8 mouse cellular contexts compared by ENCODE assay signal in the genomic region with DNA sequence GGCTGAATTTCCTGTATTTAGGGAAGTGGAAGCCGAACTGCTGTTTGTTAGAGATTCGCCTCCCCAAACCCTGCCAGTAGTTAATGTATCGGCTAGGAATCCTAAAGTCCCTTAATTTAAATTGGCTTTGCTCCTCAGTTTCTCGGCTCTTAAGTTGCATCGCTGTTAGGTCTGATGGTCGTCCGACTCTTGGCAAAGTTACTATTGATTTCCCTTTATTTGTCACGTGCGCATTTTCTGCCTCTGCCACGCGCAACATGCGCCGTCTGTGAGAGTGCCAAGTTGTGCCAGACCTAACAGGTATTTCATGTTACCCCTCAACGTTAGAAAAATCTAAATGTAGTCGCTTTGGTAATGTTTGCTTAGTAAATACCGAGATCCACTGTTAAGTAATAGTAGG. TPM values are rescaled to one million over a fixed set of nuclear protein-coding genes. Genes with fewer than 3 reads are reported as not detected.
DNase-seq lines count a peak whose midpoint lies in the region; ATAC-seq and TF ChIP-seq lines count a peak whose summit lies in the region.

No protein-coding gene starts in this region.

- TF ChIP-seq CTCF in CH12.LX (conservative IDR thresholded peaks at IDR 0.05 in 1 of 2, IDR thresholded peaks at IDR 0.05 in 1 of 2; ENCODE audit: low read depth in 2 of 2, low read length in 2 of 2), result no peak

- H3K27ac ChIP-seq in CH12.LX (ENCODE audit: insufficient read depth, low read depth), result no peak overlapping the region
- H3K27ac ChIP-seq in forebrain, embryonic 13.5 days, result no peak overlapping the region
- H3K27ac ChIP-seq in liver, embryonic 15.5 days (replicated peaks), result peak overlapping the region; percentile 52; the same call in 1 of the 2 replicates

- peaks cover 10% of the 10 kb centered on the region; the same call in 1 of the 2 replicates for H3K79me2 ChIP-seq in CH12.LX (replicated peaks; ENCODE audit: control insufficient read depth, extremely low read depth, insufficient read depth, poor library complexity, severe bottlenecking)

- peak overlapping the region; percentile 61 to 90 (median 74) for H3K4me3 ChIP-seq in CH12.LX (replicated peaks in 1 of 3; ENCODE audit: low read depth in 2 of 3, low read length in 2 of 3, poor library complexity in 1 of 3)
- peak overlapping the region; percentile 51 for H3K4me3 ChIP-seq in forebrain, embryonic 13.5 days
- peak overlapping the region; percentile 69 for H3K4me3 ChIP-seq in liver, embryonic 15.5 days (replicated peaks)

- ATAC-seq in forebrain, embryonic 13.5 days, result peak; percentile 42
- ATAC-seq in liver, embryonic 15.5 days (ENCODE audit: insufficient read depth), result no peak

- H3K9me3 ChIP-seq in CH12.LX (replicated peaks; ENCODE audit: low read length), result no peaks in the 10 kb centered on the region
- H3K9me3 ChIP-seq in forebrain, embryonic 13.5 days (replicated peaks), result no peaks in the 10 kb centered on the region
- no peaks in the 10 kb centered on the region for H3K9me3 ChIP-seq in liver, embryonic 15.5 days (replicated peaks)

- TF ChIP-seq POLR2A in CH12.LX (IDR thresholded peaks at IDR 0.05; ENCODE audit: low read depth, low read length), result no peak

- no peaks in the 10 kb centered on the region for H3K4me1 ChIP-seq in CH12.LX (ENCODE audit: control insufficient read depth in 1 of 2, insufficient read depth in 2 of 2)
- peaks cover 9% of the 10 kb centered on the region; the same call in 1 of the 2 replicates for H3K4me1 ChIP-seq in forebrain, embryonic 13.5 days
- H3K4me1 ChIP-seq in liver, embryonic 15.5 days (replicated peaks), result peaks cover 7% of the 10 kb centered on the region; the same call in 1 of the 2 replicates

- DNase-seq in embryo, embryonic 10 days (ENCODE audit: low spot score), result peak; percentile 6
- DNase-seq in embryo, embryonic 11 days, result no peak
- DNase-seq in CH12.LX (ENCODE audit: extremely low read depth), result peak; percentile 8
- DNase-seq in ovary, adult 18-20 months (ENCODE audit: low spot score), result no peak
- no peak for DNase-seq in cerebellum, adult 9-11 months
- no peak for DNase-seq in frontal cortex, postnatal 10 days (ENCODE audit: low spot score in 2 of 2)

- H3K4me2 ChIP-seq in CH12.LX (ENCODE audit: insufficient read depth, low read depth, poor library complexity, severe bottlenecking), result peak overlapping the region; percentile 38
- peak overlapping the region; percentile 60 for H3K4me2 ChIP-seq in forebrain, embryonic 13.5 days
- peak overlapping the region; percentile 72 for H3K4me2 ChIP-seq in liver, embryonic 15.5 days

- dilution Hi-C loops in CH12.LX (cut with MboI; ENCODE audit: extremely low pct_ligation_motif_present, extremely low pct_unique_long_range_greater_than_20kb, low sequenced_read_pairs), result no loop called here

- no peak for TF ChIP-seq EP300 in CH12.LX (IDR thresholded peaks at IDR 0.05; ENCODE audit: low read length)

- H3K27me3 ChIP-seq in CH12.LX (replicated peaks), result no peaks in the 10 kb centered on the region
- H3K27me3 ChIP-seq in forebrain, embryonic 13.5 days, result no peaks in the 10 kb centered on the region
- H3K27me3 ChIP-seq in liver, embryonic 15.5 days, result no peaks in the 10 kb centered on the region

- WGBS in forebrain, embryonic 13.5 days, result 19% methylated on average over 16 of the region's 16 CpGs
- 7% methylated on average over 16 of the region's 16 CpGs for WGBS in liver, embryonic 15.5 days (ENCODE audit: insufficient replicate concordance)

- H3K36me3 ChIP-seq in CH12.LX (replicated peaks in 1 of 2; ENCODE audit: control insufficient read depth in 1 of 2, insufficient read depth in 1 of 2, low read length in 1 of 2), result peaks cover 3 to 24% of the 10 kb centered on the region in 2 experiments
- H3K36me3 ChIP-seq in forebrain, embryonic 13.5 days (ENCODE audit: poor library complexity, severe bottlenecking), result no peaks in the 10 kb centered on the region
- no peaks in the 10 kb centered on the region for H3K36me3 ChIP-seq in liver, embryonic 15.5 days (replicated peaks)

- TF ChIP-seq RAD21 in CH12.LX (IDR thresholded peaks at IDR 0.05; ENCODE audit: low read depth, low read length), result no peak

- in situ Hi-C loops in CH12.LX (cut with MboI; ENCODE audit: low pct_ligation_motif_present, low pct_unique_long_range_greater_than_20kb, low sequenced_read_pairs), result loop anchor here (10.0 kb wide), 1 partner anchor 262 kb away; no protein-coding TSS in a partner anchor

- H3K9ac ChIP-seq in CH12.LX (ENCODE audit: insufficient read depth, low read depth), result peak overlapping the region; percentile 71
- peak overlapping the region; percentile 54; the same call in 1 of the 2 replicates for H3K9ac ChIP-seq in forebrain, embryonic 13.5 days
- H3K9ac ChIP-seq in liver, embryonic 15.5 days, result peak overlapping the region; percentile 54

TF ChIP-seq in CH12.LX, 34 proteins besides CTCF, POLR2A, EP300 and RAD21:
- peak; percentile 44; the same call in 1 of the 2 replicates for TF ChIP-seq MYC (IDR thresholded peaks at IDR 0.05; ENCODE audit: low read depth, low read length)
- no peak for TF ChIP-seq POLR2AphosphoS2 (IDR thresholded peaks at IDR 0.05; ENCODE audit: low read depth, low read length)
- no peak for TF ChIP-seq GABPA (IDR thresholded peaks at IDR 0.05; ENCODE audit: insufficient replicate concordance, low read depth, low read length)
- TF ChIP-seq MXI1 (IDR thresholded peaks at IDR 0.05; ENCODE audit: low read depth, low read length), result no peak
- no peak for TF ChIP-seq MEF2A (IDR thresholded peaks at IDR 0.05; ENCODE audit: borderline replicate concordance, low read depth, low read length)
- TF ChIP-seq CHD1 (IDR thresholded peaks at IDR 0.05; ENCODE audit: low read depth, low read length), result no peak
- peak; percentile 62 for TF ChIP-seq BHLHE40 (IDR thresholded peaks at IDR 0.05; ENCODE audit: low read depth, low read length)
- peak; percentile 35; the same call in 1 of the 2 replicates for TF ChIP-seq MAX (IDR thresholded peaks at IDR 0.05; ENCODE audit: low read length)
- no peak for TF ChIP-seq UBTF (IDR thresholded peaks at IDR 0.05; ENCODE audit: low read depth, low read length)

RNA-seq across cellular contexts. Expression of a gene that starts 0.3 kb away (rescaled TPM):
- total RNA-seq in CH12.LX (2012; rRNA removed) (29.3 and 36.2 TPM in 2 replicates), CH12.LX (2014; rRNA removed) (44.2 and 52.9 TPM in 2 replicates)
- polyA plus RNA-seq in CH12.LX (2012; ENCODE audit: insufficient read length, low read depth), result 48.7 and 53.8 TPM in 2 replicates
- polyA plus RNA-seq in forebrain, embryonic 13.5 days (2015; fragmentation: Nextera tagmentation; extraction: Ambion mirVana), result 23.6 and 27.2 TPM in 2 replicates
- polyA plus RNA-seq in liver, embryonic 15.5 days (2015; fragmentation: Nextera tagmentation; extraction: Ambion mirVana), result 6.8 and 8.1 TPM in 2 replicates

RNA-seq across cellular contexts. Expression of a gene that starts 48.3 kb away (rescaled TPM):
- 3.8 and 4.5 TPM in 2 replicates for total RNA-seq in CH12.LX (2012; rRNA removed)
- total RNA-seq in CH12.LX (2014; rRNA removed), result 3.5 and 4.3 TPM in 2 replicates
- polyA plus RNA-seq in CH12.LX (2012; ENCODE audit: insufficient read length, low read depth), result 12.3 and 13.9 TPM in 2 replicates
- 6.8 and 8.2 TPM in 2 replicates for polyA plus RNA-seq in forebrain, embryonic 13.5 days (2015; fragmentation: Nextera tagmentation; extraction: Ambion mirVana)
- 2.7 and 3.1 TPM in 2 replicates for polyA plus RNA-seq in liver, embryonic 15.5 days (2015; fragmentation: Nextera tagmentation; extraction: Ambion mirVana)

Comparison
In these comparisons a context has a peak if more than half of its experiments do, and no peak if none do; other contexts are left out.
1. DNase-seq: peak in embryo, embryonic 10 days (single experiment) and CH12.LX (single experiment); none in embryo, embryonic 11 days (single experiment), ovary, adult 18-20 months (single experiment), cerebellum, adult 9-11 months (single experiment) and frontal cortex, postnatal 10 days (0 of 2).
2. Peak in every context shown above with its lines, with median percentiles within 50 percentile points of each other: H3K4me2 ChIP-seq, H3K4me3 ChIP-seq and H3K9ac ChIP-seq.